Mouse (Mus musculus) hindbrain, embryonic 14.5 days (tissue): ENCODE results near the gene Dok3. TPM values are rescaled to one million over a fixed set of nuclear protein-coding genes. Genes with fewer than 3 reads are reported as not detected.
A peak's percentile ranks its signal among the peaks of the same experiment; 100 is the strongest.

Experiments
- ATAC-seq: fragments of 200-750 bp; cut with Nextera tagmentation; 2 replicates; pipeline ENCODE4 v1.8.0; 2017; ENCODE audit warnings: moderate number of reproducible peaks, mild to moderate bottlenecking, moderate TSS enrichment, moderate library complexity; ENCODE audit not compliant: low FRiP score
- DNase-seq: peaks from one replicate; pipeline ENCODE4 v3.0.0-alpha.2; 2015; ENCODE audit warnings: low spot score
- H3K27ac ChIP-seq: fragments of 300-500 bp; sonication (generic); 2 replicates; pipeline ENCODE4 v1.5.1; 2014; ENCODE audit warnings: mild to moderate bottlenecking, moderate library complexity
- H3K27me3 ChIP-seq: fragments of 300-500 bp; sonication (generic); 2 replicates; pipeline ENCODE4 v1.6.1; 2014; ENCODE audit warnings: mild to moderate bottlenecking, low read length, mixed read lengths; ENCODE audit not compliant: control insufficient read depth, insufficient read depth
- H3K36me3 ChIP-seq: fragments of 300-500 bp; sonication (generic); replicated peaks from 2 replicates; pipeline ENCODE4 v1.6.1; 2014; ENCODE audit not compliant: control insufficient read depth, insufficient read depth
- H3K4me1 ChIP-seq: fragments of 300-500 bp; sonication (generic); replicated peaks from 2 replicates; pipeline ENCODE4 v1.6.1; 2014; ENCODE audit warnings: antibody characterized with exemption, low read length, mixed read lengths; ENCODE audit not compliant: control insufficient read depth, insufficient read depth
- H3K4me2 ChIP-seq: fragments of 300-500 bp; sonication (generic); replicated peaks from 2 replicates; pipeline ENCODE4 v1.6.1; 2014; ENCODE audit warnings: mild to moderate bottlenecking, moderate library complexity
- H3K4me3 ChIP-seq: fragments of 300-500 bp; sonication (generic); replicated peaks from 2 replicates; pipeline ENCODE4 v1.5.1; 2014; ENCODE audit warnings: mild to moderate bottlenecking, low read length
- H3K9ac ChIP-seq: fragments of 300-500 bp; sonication (generic); 2 replicates; pipeline ENCODE4 v1.6.1; 2014
- H3K9me3 ChIP-seq: fragments of 300-500 bp; sonication (generic); 2 replicates; pipeline ENCODE4 v1.6.1; 2016; ENCODE audit warnings: low read length; ENCODE audit not compliant: control insufficient read depth
- WGBS: fragments of 180-500 bp; shearing (Covaris S2); extraction: QIAGEN DNeasy Blood & Tissue Kit; methylation state at CpG from one replicate; pipeline ENCODE4 v1.1.7; 2014; 5-methylcytosine and 5-hydroxymethylcytosine counted together
- microRNA-seq: library from miRNA; unstranded; fragments of <30 nt; microRNA quantifications from one replicate; pipeline ENCODE4, GENCODE M21; 2016
- polyA plus RNA-seq: library from polyadenylated mRNA; unstranded; fragments of >200 nt; fragmentation: Nextera tagmentation; extraction: Ambion mirVana; gene quantifications from 2 replicates; pipeline ENCODE4 v1.2.1, GENCODE M21; 2014

Gene Dok3
- polyA plus RNA-seq, 1 experiment from 2014 or later, result 3.8 TPM

GRCm38 (mm10) chr13:55476256-55476655, 52.8 kb downstream of the Dok3 start:
- no peak overlapping the region for H3K4me3 ChIP-seq
- peaks cover 84% of the 10 kb centered on the region for H3K36me3 ChIP-seq
- no peaks in the 10 kb centered on the region for H3K9me3 ChIP-seq
- no peak overlapping the region for H3K9ac ChIP-seq
- H3K4me2 ChIP-seq, result no peak overlapping the region
- H3K27me3 ChIP-seq, result no peaks in the 10 kb centered on the region
- no peak for ATAC-seq
- no peak for DNase-seq
- H3K4me1 ChIP-seq, result peaks cover 41% of the 10 kb centered on the region
- WGBS, result 94% methylated on average over 8 of the region's 8 CpGs
- peak overlapping the region; percentile 26; the same call in 1 of the 2 replicates for H3K27ac ChIP-seq

GRCm38 (mm10) chr13:55475750-55476149, 53.3 kb downstream of the Dok3 start:
- no peak for ATAC-seq
- no peak overlapping the region for H3K9ac ChIP-seq
- DNase-seq, result no peak
- H3K4me2 ChIP-seq, result no peak overlapping the region
- H3K27ac ChIP-seq, result no peak overlapping the region
- H3K9me3 ChIP-seq, result no peaks in the 10 kb centered on the region
- peaks cover 45% of the 10 kb centered on the region for H3K4me1 ChIP-seq
- 85% methylated on average over 5 of the region's 5 CpGs for WGBS
- peaks cover 79% of the 10 kb centered on the region for H3K36me3 ChIP-seq
- H3K27me3 ChIP-seq, result no peaks in the 10 kb centered on the region
- no peak overlapping the region for H3K4me3 ChIP-seq

- DNase-seq, result peak; percentile 78
- Histone ChIP-seq H3K4me1 (peaks cover 56% of the 10 kb centered on the region), H3K4me2 (peak overlapping the region; percentile 9; the same call in 1 of the 2 replicates), H3K4me3 (no peak overlapping the region), H3K9ac (peak overlapping the region; percentile 32; the same call in 1 of the 2 replicates), H3K27me3 (no peaks in the 10 kb centered on the region), H3K36me3 (peaks cover 68% of the 10 kb centered on the region), H3K27ac (peak overlapping the region; percentile 93), H3K9me3 (no peaks in the 10 kb centered on the region)
- 7% methylated on average over 5 of the region's 5 CpGs for WGBS
- ATAC-seq, result no peak
These were observed 54.5 kb downstream of the Dok3 start for GRCm38 (mm10) chr13:55474621-55475069.

DNA sequence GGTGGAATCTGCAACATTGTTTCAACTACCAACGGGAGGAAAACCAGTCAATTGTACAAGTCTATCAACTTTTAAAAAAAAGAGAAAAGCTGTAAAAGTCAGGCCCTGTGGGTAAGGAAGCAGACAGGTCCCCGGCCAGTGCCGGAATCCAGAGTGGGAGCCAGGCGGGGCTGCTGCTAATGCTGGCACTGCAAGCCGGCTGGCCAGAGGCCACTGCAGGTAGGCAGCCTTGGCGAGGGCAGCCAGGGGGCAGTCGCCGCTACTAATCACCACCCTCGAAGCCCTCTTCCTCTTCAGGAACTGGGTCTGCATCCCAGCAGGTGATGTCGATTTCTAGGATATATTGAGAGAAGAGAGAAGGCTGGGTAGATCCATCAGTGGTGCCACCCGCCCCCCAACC, 55.1 kb downstream of the Dok3 start:
- peaks cover 63% of the 10 kb centered on the region for H3K4me1 ChIP-seq
- 44% methylated on average over 11 of the region's 11 CpGs for WGBS
- H3K4me3 ChIP-seq, result 0 out of 2 replicates have a peak overlapping the region, but pooled peaks have one; percentile 3
- H3K27ac ChIP-seq, result peak overlapping the region; percentile 93
- H3K36me3 ChIP-seq, result peaks cover 62% of the 10 kb centered on the region
- H3K27me3 ChIP-seq, result no peaks in the 10 kb centered on the region
- no peak overlapping the region for H3K9ac ChIP-seq
- DNase-seq (no peak), ATAC-seq (no peak)
- no peaks in the 10 kb centered on the region for H3K9me3 ChIP-seq
- H3K4me2 ChIP-seq, result peak overlapping the region; percentile 98; the same call in 1 of the 2 replicates

Small RNA genes lying within 50 kb of the gene (microRNA-seq; reads per million reads assigned to microRNA genes)
- 54.2 reads per million, percentile 45 among the genes with 10 or more reads in this experiment for gene Mir6944
- gene Mir6945, result 2.1 reads per million, percentile 7 among the genes with 10 or more reads in this experiment

Other genes starting within 250 kb of the Dok3 start
- gene Prelid1, start 208.8 kb downstream of the Dok3 start, polyA plus RNA-seq, result 347 and 348 TPM in 2 replicates
- gene Rab24, start 207.3 kb downstream of the Dok3 start, polyA plus RNA-seq, result 92.6 and 95.8 TPM in 2 replicates
- gene Mxd3, start 199.5 kb downstream of the Dok3 start, polyA plus RNA-seq, result 8.4 and 8.7 TPM in 2 replicates
- gene Lman2, start 166.5 kb downstream of the Dok3 start, polyA plus RNA-seq, result 44.8 and 49.2 TPM in 2 replicates
- 0.40 and 0.72 TPM in 2 replicates for gene Rgs14, start 159.6 kb downstream of the Dok3 start, polyA plus RNA-seq
- gene Slc34a1, start 131.1 kb downstream of the Dok3 start, polyA plus RNA-seq, result 0.14 TPM in 1 of 2 replicates, not detected in the other
- gene Pfn3, start 114.1 kb downstream of the Dok3 start, polyA plus RNA-seq, result 0.81 and 1.5 TPM in 2 replicates
- gene F12, start 102.5 kb downstream of the Dok3 start, polyA plus RNA-seq, result 0.09 and 0.34 TPM in 2 replicates
- gene Grk6, start 84.2 kb downstream of the Dok3 start, polyA plus RNA-seq, result 41.9 and 42.7 TPM in 2 replicates
- gene Prr7, start 65.0 kb downstream of the Dok3 start, polyA plus RNA-seq, result 6.3 and 8.9 TPM in 2 replicates
- 406 and 416 TPM in 2 replicates for gene Dbn1, start 41.2 kb downstream of the Dok3 start, polyA plus RNA-seq
- gene Pdlim7, start 15.6 kb downstream of the Dok3 start, polyA plus RNA-seq, result 139 and 141 TPM in 2 replicates
- 49.5 and 51.1 TPM in 2 replicates for gene Ddx41, start 7.4 kb upstream of the Dok3 start, polyA plus RNA-seq
- gene Fam193b, start 41.8 kb upstream of the Dok3 start, polyA plus RNA-seq, result 41.4 and 47.4 TPM in 2 replicates
- gene Tmed9, start 44.4 kb upstream of the Dok3 start, polyA plus RNA-seq, result 45.7 and 53.6 TPM in 2 replicates
- gene B4galt7, start 70.6 kb upstream of the Dok3 start, polyA plus RNA-seq, result 18.3 and 25.3 TPM in 2 replicates
- 105 and 107 TPM in 2 replicates for gene Caml, start 93.7 kb upstream of the Dok3 start, polyA plus RNA-seq
- 24.8 and 25.6 TPM in 2 replicates for gene Ddx46, start 105.7 kb upstream of the Dok3 start, polyA plus RNA-seq
- gene B230219D22Rik, start 163.8 kb upstream of the Dok3 start, polyA plus RNA-seq, result 96.0 and 101 TPM in 2 replicates
- 144 and 145 TPM in 2 replicates for gene Txndc15, start 185.4 kb upstream of the Dok3 start, polyA plus RNA-seq
- 23.6 and 25.3 TPM in 2 replicates for gene Pcbd2, start 198.1 kb upstream of the Dok3 start, polyA plus RNA-seq